Mouse (Mus musculus): ENCODE results near the gene Ppif.
A peak's percentile ranks its signal among the peaks of the same experiment; 100 is the strongest.

Ppif gene

DNA sequence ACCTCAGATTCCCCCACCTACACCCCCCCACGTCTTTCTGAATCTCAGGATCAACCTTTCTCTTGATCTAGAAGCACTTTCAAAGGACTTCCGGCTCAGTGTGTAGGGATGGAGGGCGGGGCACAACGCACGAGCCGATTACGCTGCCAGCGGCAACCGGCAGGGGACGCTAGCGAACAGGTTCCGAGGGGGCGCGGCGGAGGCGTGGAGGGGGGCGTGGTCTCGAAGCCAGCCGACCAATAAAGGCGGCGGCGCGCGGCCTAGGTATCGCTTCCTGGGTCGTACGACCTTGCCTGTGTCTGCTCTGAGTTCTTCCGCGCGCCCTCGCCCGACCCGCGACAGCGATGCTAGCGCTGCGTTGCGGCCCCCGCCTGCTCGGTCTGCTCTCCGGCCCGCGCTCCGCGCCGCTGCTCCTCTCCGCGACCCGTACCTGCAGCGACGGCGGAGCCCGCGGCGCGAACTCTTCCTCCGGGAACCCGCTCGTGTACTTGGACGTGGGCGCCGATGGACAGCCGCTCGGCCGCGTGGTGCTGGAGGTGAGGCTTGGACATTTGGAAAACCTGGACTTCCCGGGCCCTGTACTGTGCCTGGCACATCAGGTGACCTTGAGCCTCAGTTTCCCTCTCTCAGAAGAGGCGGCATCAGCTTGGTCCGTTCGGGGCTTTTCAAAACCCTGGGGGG lies at the start of gene Ppif:
Ppif (plus strand) TSS at position 267 of the 681 bp plus-strand sequence.
- peak; percentile 90 for DNase-seq (ENCODE audit: low read depth, low spot score)

GRCm38 (mm10) chr14:25645717-25646116 lies 48.2 kb upstream of the Ppif start:
- DNase-seq (ENCODE audit: low read depth, low spot score), result no peak

GRCm38 (mm10) chr14:25646161-25646621 lies 47.8 kb upstream of the Ppif start:
- DNase-seq (ENCODE audit: low read depth, low spot score), result peak; percentile 54

DNA sequence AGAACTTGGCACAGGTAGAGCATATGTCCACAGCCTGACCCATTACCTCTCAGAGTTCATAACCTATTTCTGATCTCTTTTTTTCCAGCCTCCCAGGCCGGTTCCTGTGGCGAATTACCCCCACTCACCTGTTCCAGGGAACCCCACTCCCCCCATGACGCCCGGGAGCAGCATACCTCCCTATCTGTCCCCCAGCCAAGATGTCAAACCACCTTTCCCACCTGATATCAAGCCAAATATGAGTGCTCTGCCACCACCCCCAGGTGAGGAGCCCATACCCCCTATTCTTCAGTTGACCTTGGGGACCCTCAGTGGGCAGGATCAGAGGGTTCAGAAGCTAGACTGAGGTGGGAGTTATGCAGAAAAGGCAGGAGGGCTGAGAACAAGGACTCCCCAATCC lies 42.8 kb upstream of the Ppif start:
- no peak for DNase-seq (ENCODE audit: low read depth, low spot score)

- DNase-seq (ENCODE audit: low read depth, low spot score), result no peak
Observed at GRCm38 (mm10) chr14:25651905-25652304, 42.0 kb upstream of the Ppif start.

- no peak for DNase-seq (ENCODE audit: low read depth, low spot score)
Observed at GRCm38 (mm10) chr14:25654401-25655197, 39.4 kb upstream of the Ppif start.

- no peak for DNase-seq (ENCODE audit: low read depth, low spot score)
Observed at GRCm38 (mm10) chr14:25660661-25661060, 33.3 kb upstream of the Ppif start.

DNA sequence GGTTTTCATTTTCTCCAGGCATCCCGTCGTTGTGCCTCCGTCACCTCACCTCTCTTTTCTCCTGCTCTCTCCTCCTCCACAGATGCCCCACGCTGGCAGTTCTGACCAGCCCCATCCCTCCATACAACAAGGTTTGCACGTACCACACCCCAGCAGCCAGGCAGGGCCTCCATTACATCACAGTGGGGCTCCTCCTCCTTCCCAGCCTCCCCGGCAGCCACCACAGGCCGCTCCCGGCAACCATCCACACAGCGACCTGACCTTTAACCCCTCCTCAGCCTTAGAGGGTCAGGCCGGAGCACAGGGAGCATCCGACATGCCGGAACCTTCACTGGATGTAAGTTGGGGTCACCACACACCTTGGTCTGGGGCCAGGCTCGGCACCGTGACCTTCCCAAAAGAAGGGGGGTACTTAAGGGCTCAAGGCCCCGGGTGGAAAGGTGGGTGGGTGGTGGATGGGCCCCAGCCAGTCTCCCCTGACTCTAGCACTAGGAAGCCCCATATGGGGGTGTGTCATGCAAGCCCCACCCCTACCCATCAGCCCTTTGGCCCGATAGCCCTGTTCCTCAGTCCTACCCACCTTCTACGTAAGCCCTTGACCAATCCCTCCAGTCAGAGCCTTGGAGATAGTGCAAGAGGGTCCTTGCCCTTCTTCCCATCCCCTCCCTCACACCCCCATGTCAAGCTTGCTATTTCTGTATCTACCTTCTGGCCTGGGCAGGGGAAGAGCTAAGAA lies 32.6 kb upstream of the Ppif start:
- no peak for DNase-seq (ENCODE audit: low read depth, low spot score)

- no peak for DNase-seq (ENCODE audit: low read depth, low spot score)
Observed at GRCm38 (mm10) chr14:25663649-25664309, 30.2 kb upstream of the Ppif start.

DNA sequence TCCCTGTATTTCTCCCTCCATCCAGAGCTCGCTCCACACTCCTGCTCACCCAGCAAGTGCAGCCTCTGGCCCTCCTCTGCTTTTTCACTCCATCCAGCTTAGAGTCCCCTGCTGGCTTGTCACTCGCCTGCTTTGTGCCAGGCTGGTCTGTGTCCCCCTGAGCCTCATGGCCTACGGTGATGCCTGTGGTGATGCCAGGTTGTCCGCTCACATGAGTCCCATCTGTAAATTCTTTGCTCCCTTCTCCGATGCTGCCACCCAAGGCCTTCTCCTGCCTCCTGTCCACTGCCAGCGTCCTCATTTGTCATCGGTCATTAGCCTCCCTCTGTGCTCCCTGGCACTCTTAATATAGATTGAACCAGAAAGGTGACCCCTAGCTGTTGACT lies 29.7 kb upstream of the Ppif start:
- DNase-seq (ENCODE audit: low read depth, low spot score), result no peak

- DNase-seq (ENCODE audit: low read depth, low spot score), result no peak
Observed at GRCm38 (mm10) chr14:25665314-25665970, 28.5 kb upstream of the Ppif start.

GRCm38 (mm10) chr14:25666668-25667376 lies 27.1 kb upstream of the Ppif start:
- DNase-seq (ENCODE audit: low read depth, low spot score), result no peak

DNA sequence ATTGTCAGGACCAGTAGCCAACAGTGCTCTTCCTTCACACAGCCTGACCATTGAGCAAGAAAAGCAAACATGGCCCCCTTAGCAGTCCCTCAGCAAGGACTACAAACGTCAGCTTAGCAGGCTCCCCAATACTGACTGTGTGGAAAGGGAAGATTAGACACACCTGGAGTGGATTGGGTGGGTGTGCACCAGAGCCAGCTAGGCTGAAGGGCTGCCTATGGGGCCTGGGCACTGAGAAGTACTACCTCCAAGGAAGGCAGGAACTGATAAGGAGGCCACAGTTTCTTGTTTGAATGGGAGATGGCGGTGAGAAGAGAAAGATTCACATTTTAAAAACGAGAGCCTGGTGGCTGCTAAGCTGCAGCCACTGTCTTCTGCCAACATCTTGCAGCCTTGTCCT lies 26.4 kb upstream of the Ppif start:
- no peak for DNase-seq (ENCODE audit: low read depth, low spot score)

DNA sequence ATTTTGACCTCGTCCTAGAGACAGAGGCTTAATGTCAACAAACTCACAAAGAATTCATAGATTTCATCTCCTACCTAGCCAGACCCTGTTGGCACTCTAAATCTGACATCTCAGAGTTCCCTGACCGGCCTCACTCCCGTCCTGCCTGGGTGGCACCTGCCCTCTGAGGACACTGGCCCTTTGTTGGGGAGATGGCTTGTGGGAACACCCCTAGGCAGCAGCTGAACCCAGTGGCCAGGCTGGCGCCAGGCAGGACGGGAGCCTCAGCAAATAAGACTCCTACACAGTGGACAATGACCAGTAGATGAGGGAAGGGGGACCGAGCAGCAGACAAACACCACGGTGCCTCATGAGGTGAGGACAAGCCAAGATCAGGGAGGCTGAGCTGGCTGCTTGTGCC lies 14.3 kb upstream of the Ppif start:
- no peak for DNase-seq (ENCODE audit: low read depth, low spot score)

- DNase-seq (ENCODE audit: low read depth, low spot score), result no peak
Observed at GRCm38 (mm10) chr14:25682020-25682419, 11.9 kb upstream of the Ppif start.

DNA sequence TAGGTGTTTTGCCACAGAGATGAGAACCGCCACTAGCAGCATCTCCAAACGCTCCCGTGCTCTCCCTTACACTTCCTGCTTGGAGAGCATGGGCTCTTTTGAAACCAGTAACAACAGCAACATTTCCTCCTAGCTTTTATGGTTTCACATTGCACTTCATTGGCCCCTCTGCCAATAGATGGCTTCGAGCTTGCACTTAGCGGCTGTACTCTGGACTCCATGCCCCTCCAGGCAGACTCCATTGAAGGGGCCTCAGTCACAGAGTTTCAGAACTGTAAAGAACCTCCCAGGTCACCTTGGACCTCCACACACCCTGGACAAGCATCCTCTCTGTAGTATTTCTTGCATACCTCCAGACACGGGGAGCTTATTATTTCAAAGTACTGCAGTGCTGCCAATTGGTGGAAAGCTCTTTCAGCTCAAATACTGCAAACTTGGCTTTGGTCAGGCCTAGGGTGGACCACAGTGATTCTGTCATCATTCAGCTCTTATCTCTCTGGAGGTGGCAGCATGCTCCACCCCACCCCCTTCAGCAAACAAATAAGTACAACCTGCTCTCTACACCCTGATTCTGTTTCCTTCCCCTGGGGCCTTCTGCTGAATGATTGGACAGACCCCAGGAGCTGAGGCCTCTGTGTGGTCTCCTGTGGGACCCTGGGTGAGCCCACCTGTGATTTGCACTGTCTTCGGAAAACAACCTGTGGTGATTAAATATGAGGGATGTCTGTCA lies 7.6 kb upstream of the Ppif start:
- DNase-seq (ENCODE audit: low read depth, low spot score), result no peak

DNA sequence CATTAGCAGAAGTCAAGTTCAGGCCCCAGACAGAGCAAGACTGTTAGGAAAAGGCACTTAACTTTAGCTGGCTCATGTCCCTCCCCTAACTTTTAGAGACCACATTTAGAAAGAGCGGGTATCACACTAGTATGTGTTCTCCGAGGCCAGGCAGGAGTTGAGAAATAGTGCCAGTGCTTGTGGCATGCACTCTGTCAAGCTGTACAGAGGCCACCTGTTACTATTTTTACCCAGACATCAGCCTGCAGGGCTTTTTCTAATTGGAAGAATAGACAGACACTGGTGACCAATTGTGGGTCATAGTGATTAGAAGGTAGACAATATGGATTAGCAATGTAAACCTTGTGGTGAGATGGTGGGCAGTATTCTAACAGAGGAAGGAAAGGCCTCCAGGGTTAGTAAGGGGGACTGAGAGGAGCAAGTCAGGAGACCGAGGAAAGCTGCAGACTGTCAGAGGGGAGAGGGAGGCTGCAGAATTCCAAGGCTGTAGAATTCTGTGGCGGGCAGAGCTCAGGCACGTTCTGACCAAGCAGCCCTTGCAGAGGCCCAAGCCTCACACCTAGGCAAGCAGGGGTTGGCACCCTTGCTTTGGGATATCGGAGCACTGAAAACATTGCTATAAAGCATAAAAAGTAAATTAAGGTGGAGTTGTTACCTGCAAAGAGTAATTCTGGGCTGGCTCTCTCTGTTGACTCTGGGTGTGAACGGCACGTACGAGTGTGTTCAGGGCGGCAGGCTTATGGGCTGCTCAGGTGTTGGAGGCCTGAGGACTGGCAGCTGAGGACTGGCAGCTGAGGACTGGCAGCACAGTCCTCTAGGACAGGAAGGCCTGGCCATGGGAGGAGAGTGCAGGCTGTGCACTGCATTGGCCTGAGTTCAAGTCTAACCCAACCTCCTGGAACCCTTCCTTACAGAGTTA lies 6.7 kb upstream of the Ppif start:
- DNase-seq (ENCODE audit: low read depth, low spot score), result no peak

DNA sequence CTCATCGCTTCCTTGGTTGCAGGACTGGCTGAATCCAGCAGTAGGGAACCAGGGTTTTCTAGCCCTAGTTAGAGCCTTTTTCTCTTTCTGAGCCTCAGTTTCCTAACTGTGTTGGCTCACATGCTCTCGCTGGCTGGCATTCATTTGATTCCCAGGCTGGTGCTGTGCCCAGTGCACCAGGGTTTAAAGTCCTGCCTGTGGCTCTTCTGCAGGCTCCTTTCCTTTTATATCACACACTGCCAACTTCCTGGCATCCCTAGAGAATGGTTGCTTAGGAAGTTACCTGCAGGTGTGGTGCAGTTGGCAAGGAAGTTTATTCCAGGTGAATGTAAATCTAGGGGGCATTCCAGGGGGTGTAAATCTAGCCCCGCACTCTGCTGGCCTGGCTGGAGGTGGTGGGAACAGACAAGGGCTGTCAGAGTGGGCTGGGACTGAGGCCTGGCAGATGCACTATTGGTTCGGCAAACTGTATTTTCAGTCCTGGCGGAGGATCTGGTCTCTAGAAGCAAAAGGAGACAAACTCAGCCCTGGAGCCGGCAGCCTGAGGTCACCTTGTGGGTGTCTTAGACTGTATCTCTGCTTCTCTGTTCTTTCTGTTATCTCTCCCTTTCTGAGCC lies 575 bp upstream of the Ppif start:
- no peak for DNase-seq (ENCODE audit: low read depth, low spot score)

DNA sequence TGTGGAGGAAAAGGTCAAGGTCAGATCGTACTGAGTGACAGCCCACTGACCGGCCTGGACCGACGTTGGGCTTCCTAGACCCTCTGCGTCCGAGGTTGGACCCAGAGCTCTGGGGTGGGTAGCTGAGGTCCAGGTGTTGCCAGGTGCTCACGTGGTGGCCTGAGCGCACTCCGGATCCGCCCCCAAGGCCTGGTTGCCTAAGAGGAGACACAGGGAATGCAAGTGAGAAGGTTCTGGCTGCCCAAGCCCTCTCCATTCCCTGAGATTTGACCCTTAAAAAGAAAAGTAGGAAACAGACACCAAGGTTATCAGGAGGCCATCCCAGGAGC lies 579 bp downstream of the Ppif start:
- DNase-seq (ENCODE audit: low read depth, low spot score), result no peak
